Mouse (Mus musculus) C2C12 (cell line): Measurements from ENCODE around the gene Cdkl2.

Experiments
- CTCF ChIP-seq: IDR thresholded peaks from one replicate; pipeline ENCODE4 v1.5.1; 2011; ENCODE audit not compliant: control insufficient read depth, insufficient read depth, insufficient read length
- MAX ChIP-seq: IDR thresholded peaks from one replicate; pipeline ENCODE4 v1.6.1; 2011; ENCODE audit warnings: mild to moderate bottlenecking, control low read depth
- MYOD1 ChIP-seq: IDR thresholded peaks from one replicate; pipeline ENCODE4 v1.6.1; 2011; ENCODE audit warnings: low read depth; ENCODE audit not compliant: control insufficient read depth, insufficient read length
- USF1 ChIP-seq: IDR thresholded peaks from one replicate; pipeline ENCODE4 v1.6.1; 2011; ENCODE audit warnings: low read depth, mild to moderate bottlenecking, control low read depth, moderate library complexity

DNA sequence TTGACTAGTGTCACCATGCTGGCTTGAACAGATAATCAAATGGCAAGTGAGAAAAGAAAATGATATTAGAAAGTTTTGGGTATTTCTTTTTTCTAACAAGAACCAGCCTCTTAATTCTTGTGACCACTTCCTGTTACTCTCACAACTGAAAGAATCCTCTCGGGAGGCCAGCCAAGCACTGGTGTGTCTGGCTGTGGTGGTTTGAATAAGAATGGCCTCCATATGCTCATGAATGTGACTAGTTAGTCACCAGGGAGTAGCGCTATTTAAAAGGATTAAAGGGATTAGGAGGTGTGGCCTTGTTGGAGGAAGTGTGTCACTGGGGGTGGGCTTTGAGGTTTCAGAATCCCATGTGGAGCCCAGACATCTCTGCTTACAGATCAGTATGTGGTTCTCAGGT is 58.0 kb downstream of the Cdkl2 start:
- TF ChIP-seq CTCF (no peak), MAX (no peak), MYOD1 (no peak), USF1 (no peak)
